Mouse (Mus musculus) thymus, postnatal 10 days (tissue): ENCODE results near the gene Pitx1.

ENCODE experiments used
- DNase-seq, 2 experiments: peaks; one replicate each; pipeline ENCODE4 v3.0.0; 2021; ENCODE audit warnings: low spot score in 2 of 2

Pitx1 gene

GRCm38 (mm10) chr13:55784268-55784667, 51.7 kb downstream of the Pitx1 start, which contains the start of gene Catsper3:
Gene Catsper3, plus strand, starts transcription at chr13:55784568.
- DNase-seq: no peak

- no peak for DNase-seq
Measured at GRCm38 (mm10) chr13:55775056-55775455, 60.9 kb downstream of the Pitx1 start.
